Mouse (Mus musculus) cerebellum, adult 8-10 months (tissue): ENCODE measurements around the gene Osbpl3.

Source experiments
- DNase-seq: peaks from one replicate; pipeline ENCODE4 v3.0.0; 2022

Gene Osbpl3

DNA sequence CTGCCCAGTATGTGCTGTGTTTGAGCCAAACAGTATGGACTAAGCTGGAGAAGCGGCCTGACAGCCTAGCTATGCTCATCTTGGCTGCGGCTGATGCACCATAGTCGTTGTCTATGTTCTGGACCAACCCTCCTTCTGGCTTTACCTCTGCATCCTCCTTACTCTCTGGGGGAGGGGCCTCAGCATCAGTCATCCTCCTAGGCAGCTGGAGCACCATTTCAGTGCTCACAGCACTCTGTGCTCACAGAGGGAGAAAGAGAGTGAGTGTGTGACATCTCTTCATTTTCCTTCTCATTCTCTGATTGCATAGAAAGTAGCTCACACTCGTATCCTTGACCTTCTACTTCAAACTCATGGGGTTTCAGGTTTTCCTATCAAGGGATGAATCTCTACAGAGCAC is 129.8 kb downstream of the Osbpl3 start:
- no peak for DNase-seq

DNA sequence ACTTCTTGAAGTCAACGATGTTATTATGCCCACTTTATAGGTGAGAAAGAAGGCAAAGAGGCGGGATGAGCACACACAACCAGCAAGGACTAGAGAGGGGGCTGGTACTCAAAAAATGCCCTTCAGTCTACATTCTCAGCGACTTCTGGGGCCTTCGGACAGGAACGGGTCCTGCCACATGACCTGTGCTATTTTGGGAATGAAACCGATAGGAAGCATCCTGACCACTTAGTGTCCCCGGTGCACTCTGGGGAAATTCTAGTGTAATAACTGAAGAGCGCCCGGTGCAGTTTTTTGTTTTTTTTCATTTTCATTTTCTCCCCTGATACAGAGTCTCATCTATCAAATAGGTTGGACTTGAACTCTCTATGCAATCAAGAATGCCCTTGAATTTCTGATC is 130.5 kb downstream of the Osbpl3 start:
- DNase-seq: no peak

DNA sequence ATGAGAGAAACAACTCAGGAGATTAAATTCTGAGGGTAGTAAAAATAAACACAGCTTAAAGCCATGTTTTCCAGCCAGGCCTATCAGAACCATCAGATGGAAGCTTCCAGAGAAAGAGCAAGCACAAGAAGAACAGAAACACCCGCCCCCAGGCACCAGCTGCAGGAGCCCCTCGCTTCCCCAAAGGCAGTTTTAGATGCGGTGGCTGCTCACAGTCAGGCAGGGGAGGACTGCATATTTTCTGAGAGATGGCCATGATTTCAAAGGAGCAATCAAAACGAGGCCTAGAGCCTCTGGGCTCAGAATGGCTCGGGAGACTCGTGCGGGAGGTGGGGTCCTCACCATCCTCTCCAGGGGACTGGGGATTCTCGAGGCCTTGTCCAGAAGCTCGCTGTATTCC is 133.4 kb downstream of the Osbpl3 start:
- DNase-seq: no peak

DNA sequence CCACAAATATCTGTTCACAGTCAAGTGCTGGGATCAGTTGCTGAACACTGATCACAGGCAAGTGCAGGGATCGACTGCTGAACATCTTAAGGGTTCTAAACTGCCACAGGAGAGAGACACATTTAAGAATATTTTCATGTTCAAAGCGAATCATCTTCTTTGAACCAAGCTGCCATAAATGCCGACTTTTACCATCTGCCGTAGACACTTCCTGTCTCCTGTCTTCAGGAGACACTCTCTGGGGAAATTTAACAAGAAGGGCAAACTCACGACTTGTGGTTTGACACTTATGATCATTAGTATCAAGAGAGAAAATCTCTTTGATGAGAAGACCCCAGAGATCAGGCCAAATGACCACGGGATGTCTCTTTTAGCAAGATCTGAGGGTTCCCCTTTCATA is 134.3 kb downstream of the Osbpl3 start:
- no peak for DNase-seq

DNA sequence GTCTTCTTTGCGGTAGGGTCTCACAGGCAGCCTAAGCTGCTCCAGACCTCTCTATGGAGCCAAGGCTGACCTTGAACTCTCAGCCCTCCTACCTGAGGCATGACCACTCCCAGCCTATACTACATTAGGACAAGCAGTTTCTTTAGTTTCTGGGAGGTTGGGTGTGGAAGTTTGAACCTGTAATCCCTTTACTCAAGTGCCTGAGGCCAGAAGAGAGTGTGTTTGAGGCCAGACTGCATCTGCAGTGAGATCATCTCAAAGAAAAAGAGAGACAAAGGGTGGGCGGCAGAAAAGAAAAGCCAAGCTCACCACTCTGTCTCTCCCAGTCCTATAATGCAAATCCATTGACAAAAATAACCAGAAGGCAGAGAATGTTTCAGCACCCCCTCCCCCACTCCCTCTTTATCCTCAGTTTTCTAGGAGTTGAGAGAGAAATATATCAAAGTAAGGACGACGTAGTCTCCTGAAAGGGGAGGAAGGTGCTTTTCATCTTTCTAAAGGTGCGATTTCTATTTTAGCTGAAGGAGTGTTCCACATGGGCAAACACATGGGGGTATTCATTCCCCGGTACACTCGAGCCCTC is 137.3 kb downstream of the Osbpl3 start:
- no peak for DNase-seq

DNA sequence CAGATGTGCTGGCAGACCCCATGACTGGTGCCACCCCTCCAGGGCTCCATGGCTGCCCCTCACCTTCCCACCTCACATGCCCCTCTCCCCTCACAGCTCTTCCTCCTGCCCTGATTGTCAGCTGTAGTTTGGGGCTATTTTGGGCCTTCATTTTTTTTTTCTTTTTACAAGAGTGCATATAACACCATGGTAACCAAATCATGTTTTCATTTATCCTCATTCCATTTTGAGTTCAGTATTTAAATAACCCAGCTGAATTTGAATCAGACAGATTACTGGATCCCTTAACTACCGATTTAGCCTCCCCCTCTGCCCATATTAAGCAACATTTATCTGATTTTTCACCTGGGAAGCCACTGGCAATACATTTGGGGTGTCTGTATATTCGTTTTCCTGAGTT is 137.9 kb downstream of the Osbpl3 start:
- no peak for DNase-seq

DNA sequence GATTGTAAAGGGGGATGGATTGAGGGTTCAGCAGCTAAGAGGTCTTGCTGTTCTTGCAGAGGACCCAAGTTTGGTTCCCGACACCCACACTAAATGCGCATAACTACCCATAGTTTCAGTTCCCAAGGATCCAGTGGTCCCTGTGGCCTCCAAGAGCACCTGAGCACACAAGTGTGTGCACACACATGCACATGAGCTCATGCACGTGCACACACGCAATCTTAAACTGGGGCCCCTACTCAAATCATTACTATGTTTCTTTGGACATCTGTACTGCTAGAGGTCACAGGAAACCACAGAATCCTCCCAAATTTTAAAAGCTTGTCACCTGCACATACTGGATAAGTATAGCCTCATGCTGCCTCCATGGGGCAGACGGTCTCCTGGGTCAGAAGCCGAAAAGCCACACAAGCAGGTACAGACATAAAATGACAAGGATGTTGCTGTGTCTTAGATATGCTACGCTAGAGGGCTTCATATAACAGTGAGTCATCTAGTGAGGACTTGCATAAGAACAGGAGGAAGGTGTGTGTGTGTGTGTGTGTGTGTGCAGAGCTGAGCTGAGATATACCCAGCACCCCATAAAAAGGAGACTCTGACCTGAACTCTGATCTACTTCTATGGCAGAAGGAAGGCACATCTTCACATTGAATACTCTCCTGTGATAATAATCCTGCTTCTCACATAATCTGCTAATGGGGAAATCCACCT is 139.1 kb downstream of the Osbpl3 start:
- DNase-seq: no peak

DNA sequence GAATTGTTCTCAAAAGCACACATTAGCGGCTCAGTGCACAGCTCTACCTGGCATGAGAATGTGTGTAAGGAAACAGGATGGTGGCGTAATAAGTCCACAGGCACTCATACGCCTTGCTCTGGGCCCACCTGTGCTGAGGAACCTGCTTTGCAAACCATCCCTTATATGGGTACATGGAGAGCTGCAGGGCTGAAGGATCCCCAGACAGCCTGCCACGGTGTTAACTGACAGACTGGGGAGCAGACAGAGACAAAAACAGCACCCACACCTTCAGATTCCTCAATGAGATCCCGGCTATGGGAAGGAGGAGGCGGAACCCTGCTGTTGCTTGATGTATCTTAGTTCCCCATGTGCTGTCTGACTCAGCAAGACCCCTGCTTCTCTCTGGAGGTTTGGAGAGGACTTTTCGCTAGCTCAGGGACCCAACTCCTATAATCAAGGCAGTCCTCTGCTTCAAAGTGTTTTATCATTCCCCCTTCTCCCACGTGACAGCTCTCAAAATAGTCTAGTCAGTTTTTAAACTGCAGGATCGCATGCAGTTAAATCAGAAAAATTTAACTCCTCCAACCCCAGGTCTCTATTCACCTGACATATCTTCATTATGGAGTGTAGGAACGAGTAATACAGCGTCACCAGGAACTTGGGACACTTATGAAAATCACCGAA is 141.5 kb downstream of the Osbpl3 start:
- no peak for DNase-seq

DNA sequence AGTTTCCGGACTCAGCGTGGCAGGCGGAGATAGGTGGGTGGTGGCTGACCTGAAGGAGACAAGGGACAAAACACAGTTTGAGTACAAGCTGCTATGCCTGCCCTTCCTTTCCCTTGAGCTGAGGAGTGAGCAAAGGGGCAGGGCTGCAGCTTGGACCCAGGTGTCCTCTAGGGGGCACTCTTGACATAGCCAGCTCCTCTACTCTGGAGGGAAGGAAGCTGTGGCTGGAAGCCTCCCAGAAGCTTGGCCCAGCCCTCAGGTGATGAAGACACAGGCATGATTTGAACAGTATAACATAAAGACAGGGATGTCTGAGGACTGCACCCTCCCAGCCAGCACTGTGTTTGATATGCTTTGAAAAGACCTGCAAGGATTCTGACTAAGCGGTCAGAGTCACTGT is 143.4 kb downstream of the Osbpl3 start:
- peak; percentile 83 for DNase-seq

DNA sequence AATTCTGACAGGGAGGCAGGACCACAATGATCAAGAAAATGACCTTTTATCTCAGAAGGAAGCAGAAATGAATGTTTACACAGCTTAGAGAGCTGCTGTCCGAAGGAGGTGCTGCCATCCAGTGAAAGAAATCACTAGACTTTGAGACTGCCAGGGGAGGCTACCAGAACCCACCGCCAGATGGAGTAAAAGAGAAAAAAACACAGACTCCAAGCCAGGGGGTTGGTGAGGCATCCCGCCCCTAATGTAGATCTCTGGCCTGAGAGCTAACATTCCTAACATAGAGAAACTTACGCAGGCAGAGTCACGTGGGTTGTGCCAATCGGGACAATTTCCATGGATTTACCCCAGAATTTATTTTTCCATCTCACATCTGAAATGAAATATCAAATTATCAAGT is 147.0 kb downstream of the Osbpl3 start:
- DNase-seq: no peak

DNA sequence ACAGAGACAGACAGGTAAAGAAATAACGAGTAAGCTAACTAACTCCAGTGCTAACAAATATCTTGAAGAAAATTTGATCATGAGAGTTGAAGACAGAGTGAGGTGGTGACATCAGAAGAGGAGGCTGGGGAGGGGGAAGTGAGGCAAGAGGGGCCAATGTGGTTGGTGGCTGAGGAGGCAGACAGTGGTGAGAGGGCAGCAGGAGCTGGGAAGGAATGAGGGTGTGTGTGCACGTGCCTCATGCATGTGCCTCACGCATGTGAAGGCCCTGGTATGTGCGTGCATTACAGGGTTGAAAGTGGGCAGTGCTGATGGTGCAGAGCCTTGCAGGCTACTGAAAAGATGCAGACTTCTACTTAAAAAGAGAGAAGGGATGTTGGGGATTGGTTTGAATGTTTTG is 149.4 kb downstream of the Osbpl3 start:
- no peak for DNase-seq

DNA sequence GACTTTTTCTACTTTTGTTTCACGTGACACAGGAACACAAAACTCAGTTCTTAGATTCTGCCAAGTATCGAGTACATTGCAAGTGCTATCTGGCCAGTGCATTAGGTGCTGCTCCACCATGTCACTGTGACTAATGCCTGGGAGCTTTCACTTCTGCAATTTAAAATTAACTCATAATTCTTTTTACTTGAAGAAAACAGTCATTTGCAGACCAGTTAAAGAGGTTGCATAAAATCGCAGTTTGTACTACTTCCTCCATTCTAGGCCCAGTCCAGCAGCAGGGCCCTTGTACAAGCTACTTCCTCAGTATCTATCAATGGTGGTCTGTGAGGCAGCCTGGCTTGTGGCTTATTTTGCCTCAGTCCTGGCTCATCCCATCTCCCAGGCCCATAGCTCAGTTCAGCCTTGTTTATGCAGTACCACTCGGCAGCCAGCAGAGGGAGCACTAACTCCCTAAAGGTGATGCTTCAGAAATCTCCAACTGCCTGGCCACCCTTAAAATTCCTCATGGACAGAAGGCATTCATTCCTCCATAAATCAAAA is 151.0 kb downstream of the Osbpl3 start:
- peak; percentile 77 for DNase-seq

DNA sequence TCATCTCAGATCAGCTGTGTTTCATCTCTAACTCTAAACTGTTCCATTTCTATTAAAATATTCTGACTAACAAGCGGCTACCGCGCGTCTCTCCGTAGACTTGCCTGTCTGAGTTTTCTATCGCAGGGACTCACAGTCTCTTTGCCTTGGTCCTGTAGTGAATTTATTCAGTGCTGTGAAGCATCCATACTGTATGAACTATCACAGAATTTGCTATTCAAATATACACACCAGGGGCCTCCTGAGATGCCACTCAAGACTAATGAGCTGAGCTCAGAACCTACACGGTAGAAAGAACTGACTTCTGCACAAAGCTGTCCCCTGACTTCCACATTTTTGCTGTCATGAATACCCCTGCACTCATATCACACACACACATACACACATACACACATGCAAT is 154.9 kb downstream of the Osbpl3 start:
- DNase-seq: no peak

DNA sequence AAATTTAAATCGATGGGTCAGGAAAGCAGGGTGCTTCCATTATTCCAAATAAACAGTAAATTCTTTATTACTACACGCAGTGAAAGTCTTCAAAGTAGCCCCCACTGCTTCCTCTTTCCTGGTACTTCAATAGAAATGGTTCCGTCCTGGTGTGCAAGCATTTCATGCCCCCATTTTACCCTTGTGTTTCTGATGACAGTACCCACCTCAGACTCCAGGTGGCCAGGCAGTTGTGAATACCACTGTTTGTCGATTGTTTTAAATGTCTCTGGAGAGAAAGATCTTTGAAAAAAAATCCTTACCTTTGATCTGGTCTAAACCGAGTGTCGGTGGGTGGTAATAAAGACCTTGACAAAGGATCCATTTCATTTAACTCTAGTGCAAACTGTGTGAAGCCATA is 155.4 kb downstream of the Osbpl3 start:
- no peak for DNase-seq

DNA sequence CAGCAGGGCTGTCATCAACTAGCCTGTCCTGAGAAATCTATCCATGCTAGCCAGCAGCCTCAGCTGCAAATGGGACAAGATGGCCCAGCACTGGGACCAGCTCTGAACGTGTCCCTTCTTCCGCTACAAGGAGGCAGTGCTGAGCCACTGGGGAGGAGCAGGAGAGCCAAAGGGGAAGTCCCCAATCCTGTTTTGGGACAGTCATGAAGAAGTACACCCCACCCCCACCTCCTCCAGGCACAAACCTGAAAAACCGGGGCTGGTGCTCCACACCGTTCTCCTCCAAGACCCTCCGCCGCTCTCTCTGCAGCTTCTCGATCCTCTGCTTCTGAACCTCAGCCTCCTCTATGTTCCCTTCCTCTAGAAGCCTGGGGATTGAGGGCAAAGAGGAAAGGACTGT is 156.9 kb downstream of the Osbpl3 start:
- DNase-seq: no peak

DNA sequence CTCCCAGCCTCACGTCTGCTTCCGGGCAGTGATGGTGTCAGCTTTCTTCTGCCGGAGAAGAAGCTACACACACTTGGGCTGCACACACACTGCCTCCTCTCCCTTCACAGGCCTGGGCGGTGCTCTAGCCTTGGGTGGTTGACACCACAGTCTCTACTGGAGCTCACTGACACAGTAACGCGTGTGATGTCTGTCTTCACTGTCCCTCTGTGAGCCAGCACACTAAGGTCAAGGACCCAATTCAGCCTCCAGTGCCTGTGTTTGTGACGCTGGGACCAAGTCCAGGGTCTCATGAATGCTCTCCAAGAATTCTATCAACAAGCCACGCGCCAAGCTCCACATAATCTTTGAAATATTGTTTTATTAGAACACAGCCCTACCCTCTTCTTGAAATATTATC is 158.3 kb downstream of the Osbpl3 start:
- DNase-seq: no peak

DNA sequence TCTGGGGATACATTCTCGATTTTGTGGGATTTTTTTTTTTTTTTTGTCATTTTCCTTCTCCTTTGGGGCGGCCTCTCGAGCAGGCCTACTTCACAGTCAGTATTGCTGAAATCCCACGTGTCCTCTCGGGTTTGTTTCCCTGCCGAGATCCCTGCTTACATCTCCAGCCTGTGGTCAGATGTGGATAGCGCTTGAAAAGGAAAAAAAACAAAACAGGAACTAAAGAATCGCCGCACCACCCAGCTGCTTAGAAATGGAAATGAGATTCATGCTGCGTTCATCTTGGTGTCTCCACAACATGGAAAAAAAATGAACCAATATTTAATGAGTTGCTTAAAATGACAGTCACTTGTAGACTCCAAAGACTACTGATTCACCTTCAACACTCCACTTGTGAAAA is 160.9 kb downstream of the Osbpl3 start:
- no peak for DNase-seq

DNA sequence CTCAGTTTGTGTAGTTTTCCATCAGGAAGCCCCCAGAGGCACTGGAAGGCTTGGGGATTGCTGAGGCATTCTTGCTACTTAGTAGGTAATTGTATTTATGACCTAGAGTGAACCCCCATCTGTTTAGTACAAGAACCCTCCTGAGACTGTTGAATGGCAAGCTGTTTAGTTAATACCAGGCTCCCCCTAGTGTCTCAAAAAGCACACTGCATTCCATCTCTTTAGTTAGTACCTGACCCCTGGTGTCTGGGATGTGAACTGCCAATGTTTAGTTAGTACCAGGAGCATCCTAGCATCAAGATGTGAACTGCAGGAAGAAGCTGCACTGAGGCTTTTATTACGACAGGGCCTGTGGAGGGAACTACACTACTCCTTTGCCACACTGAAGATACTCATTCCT is 161.9 kb downstream of the Osbpl3 start:
- peak; percentile 81 for DNase-seq

DNA sequence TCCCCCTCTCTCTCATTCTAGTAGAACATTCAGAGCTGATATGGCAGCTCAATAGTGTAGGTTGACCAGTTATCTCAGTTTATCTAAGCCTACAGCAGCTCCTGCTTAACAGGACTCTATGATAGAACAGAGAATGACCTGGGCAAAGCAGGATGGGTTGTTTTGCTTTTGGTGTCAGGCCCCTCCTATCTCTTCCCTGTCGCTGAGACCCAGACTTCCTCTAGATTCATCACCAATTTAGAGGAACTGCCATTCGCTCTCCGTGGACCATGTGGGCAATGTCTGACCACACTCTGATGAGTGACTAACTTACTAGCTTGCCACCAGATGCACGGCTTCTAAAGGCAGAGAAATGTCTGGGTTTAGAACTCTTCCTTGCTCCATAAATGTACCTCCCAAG is 164.4 kb downstream of the Osbpl3 start:
- DNase-seq: no peak

DNA sequence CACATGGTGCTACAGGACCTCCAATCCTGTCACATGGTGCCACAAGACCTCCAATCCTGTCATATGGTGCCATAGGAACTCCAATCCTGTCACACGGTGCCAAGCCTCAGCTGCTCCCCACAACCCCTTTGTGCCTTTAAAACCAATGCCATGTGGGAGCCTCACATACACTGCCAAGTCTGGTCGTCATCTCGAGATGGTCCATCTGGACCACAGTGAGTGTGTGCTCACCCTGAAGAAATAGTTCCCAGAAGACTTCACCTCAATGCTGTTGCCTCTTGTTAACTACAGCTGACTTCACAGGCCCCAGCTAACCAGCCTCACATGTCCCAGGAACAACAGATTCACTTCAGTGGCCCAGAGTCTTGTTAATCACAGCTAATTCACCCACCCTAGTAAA is 169.1 kb downstream of the Osbpl3 start:
- DNase-seq: no peak

DNA sequence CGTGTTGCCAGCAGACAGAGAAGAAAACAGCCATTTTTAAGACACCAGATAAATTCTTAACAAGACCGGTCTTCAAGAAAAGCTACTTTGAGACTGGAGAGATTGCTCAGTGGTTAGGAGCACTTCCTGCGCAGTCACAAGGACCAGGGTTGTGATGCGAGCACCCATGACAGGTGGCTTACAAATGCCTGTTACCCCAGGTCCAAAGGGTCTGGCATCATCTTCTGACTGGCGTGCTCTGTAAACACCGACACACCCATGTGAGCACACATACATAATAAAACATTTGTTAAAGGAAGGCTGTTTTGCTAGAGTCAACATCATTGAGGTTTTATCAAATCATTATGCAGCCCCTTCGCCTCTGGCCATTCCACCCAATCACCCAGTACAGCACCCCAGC is 176.4 kb downstream of the Osbpl3 start:
- DNase-seq: no peak

DNA sequence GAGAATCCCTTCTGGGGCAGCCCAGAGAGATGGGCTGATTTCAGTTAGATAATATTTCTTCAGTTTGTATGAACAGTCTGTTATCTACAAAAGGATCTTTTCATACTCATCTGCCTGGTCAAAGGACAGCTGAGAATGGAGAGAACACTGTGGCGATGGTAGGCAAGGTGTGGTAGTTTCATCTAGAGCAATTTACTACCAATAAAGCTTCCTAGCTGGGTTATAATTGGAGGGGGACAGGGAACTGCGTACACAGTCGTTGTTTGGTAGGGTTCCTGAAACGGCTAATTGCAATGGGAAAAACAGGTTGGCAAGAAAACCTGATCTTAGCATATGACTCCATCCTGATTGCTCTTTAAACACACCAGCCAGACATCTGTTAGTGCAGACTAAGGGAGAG is 182.1 kb downstream of the Osbpl3 start:
- DNase-seq: no peak

DNA sequence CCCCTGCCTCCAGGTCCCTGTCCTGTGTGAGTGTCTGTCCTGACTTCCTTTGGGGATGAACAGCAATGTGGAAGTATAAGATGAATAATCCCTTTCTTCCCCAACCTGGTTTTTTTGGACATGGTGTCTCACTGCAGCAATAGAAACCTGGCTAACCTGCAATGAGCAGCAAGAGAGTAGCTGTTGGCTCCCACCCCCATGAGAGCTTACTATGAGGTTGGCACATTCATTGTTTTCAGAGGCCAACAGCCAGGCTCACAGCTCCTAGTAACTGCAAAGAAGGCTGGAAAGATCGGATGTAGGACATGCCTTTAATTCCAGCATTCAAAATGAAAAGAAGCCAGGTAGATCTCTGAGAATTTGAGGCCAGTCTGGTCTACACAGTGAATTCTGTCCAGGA is 182.6 kb downstream of the Osbpl3 start:
- no peak for DNase-seq

DNA sequence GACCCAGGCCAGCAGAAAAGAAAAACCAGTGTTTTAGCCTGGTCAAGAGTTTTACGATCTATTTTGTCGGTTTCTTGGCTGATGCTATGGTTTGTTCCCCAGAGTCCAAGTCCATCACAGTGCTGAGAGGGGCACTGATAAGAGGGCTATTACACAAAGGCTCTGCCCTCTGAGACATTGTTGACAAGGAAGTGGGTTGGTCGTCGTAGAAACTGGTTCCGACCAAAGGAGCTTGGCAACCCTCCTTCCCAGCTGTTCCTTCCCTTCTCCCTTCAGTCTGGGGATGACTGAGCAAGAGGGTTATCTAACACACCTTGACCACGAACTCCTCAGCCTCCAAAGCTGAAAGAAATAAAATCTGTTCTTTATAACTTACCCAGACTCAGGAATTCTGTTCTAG is 192.3 kb downstream of the Osbpl3 start, which contains the start of gene Gsdme:
Gene Gsdme, minus strand, starts transcription at position 193 of the 400 bp plus-strand sequence.
- DNase-seq: no peak
